Mouse (Mus musculus): Measurements from ENCODE around the gene Erc2. TPM values are rescaled to one million over a fixed set of nuclear protein-coding genes. Genes with fewer than 3 reads are reported as not detected.

Erc2 gene
- polyA plus RNA-seq, 1 experiment from 2014 or later: 36.0 TPM

DNA sequence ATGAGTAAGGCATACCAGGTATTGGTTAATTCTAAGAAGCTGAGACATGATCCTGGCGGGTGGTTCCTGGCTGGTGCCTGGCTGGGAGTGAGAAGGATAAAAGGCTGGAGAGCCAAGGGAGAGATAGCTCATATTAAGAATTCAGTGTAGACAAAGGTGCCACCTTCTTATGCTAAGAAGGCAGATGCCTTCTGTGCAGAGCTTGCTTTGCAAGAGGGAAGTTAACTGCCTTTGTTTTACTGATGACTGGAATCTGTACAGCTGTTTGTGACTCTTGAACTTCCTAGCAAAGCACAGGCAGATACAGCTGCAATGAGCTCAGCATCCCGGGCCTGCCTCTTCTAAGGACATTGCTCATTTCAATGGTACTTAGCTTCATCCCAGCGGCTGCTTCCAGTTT, 47.7 kb downstream of the Erc2 start:
- no peak for ATAC-seq (ENCODE audit: low FRiP score, low read depth)
- Histone ChIP-seq H3K4me2 (replicated peaks) (no peak overlapping the region), H3K4me1 (no peaks in the 10 kb centered on the region), H3K36me3 (no peaks in the 10 kb centered on the region), H3K4me3 (no peak overlapping the region), H3K9ac (replicated peaks) (no peak overlapping the region), H3K27ac (replicated peaks) (no peak overlapping the region), H3K9me3 (no peaks in the 10 kb centered on the region), H3K27me3 (no peaks in the 10 kb centered on the region)
- WGBS: 78% methylated on average over 3 of the region's 3 CpGs

- no peak overlapping the region for H3K4me2 ChIP-seq (replicated peaks)
- no peaks in the 10 kb centered on the region for H3K4me1 ChIP-seq
- H3K36me3 ChIP-seq: no peaks in the 10 kb centered on the region
- H3K27ac ChIP-seq (replicated peaks): no peak overlapping the region
- no peak overlapping the region for H3K9ac ChIP-seq (replicated peaks)
- no peak for ATAC-seq (ENCODE audit: low FRiP score, low read depth)
- no peak overlapping the region for H3K4me3 ChIP-seq
- no peaks in the 10 kb centered on the region for H3K27me3 ChIP-seq
- no peaks in the 10 kb centered on the region for H3K9me3 ChIP-seq
- 96% methylated on average over 7 of the region's 7 CpGs for WGBS
Measured at GRCm38 (mm10) chr14:27672761-27673160, 50.5 kb downstream of the Erc2 start.

DNA sequence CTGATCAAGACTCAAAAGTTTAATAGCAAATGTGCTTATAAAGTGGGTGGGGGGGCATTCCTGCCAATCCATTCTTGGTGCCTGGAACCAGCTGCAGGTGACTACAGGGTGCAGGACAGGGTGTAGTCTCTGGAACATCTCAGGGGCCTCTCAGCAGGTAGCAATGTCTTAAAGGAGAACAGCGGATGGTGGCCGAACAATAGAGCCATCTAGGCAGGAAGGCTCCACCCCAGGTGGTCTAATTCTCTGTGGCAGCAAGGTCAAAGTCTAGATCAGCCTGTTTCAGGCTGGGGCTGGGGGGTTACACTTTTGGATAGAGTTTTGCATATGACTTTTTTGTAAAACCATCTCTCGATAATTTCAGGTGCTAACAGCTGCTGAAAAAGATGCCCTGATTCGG, 51.9 kb downstream of the Erc2 start:
- no peak overlapping the region for H3K9ac ChIP-seq (replicated peaks)
- H3K36me3 ChIP-seq: no peaks in the 10 kb centered on the region
- 78% methylated on average over 4 of the region's 4 CpGs for WGBS
- ATAC-seq (ENCODE audit: low FRiP score, low read depth): no peak
- H3K4me1 ChIP-seq: no peaks in the 10 kb centered on the region
- no peaks in the 10 kb centered on the region for H3K9me3 ChIP-seq
- no peak overlapping the region for H3K4me3 ChIP-seq
- no peak overlapping the region for H3K4me2 ChIP-seq (replicated peaks)
- no peaks in the 10 kb centered on the region for H3K27me3 ChIP-seq
- no peak overlapping the region for H3K27ac ChIP-seq (replicated peaks)

- H3K27ac ChIP-seq (replicated peaks): no peak overlapping the region
- WGBS: 88% methylated on average over 10 of the region's 10 CpGs
- no peak overlapping the region for H3K4me3 ChIP-seq
- H3K9ac ChIP-seq (replicated peaks): no peak overlapping the region
- no peak for ATAC-seq (ENCODE audit: low FRiP score, low read depth)
- H3K4me2 ChIP-seq (replicated peaks): no peak overlapping the region
- no peaks in the 10 kb centered on the region for H3K9me3 ChIP-seq
- no peaks in the 10 kb centered on the region for H3K36me3 ChIP-seq
- no peaks in the 10 kb centered on the region for H3K4me1 ChIP-seq
- H3K27me3 ChIP-seq: no peaks in the 10 kb centered on the region
Measured at GRCm38 (mm10) chr14:27674561-27674960, 52.3 kb downstream of the Erc2 start.

DNA sequence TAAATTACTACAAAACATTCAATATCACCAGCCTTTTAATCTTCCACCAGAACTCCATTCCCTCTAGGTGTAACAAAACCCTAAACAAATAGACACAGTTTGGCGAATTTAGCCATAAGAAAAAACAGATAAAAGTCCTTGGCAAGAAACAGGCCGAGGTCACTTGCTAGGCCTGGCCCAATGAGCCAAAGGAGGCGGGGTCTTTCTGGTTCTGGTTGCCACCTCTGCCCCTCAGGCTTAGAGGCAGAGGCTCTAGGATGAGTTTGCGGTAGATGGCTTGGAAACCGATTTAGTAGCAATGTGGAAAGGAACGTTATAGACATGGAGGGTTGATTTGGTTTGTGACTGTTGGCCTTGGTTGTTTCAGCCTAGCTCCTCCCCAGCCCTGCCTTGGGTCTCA, 52.8 kb downstream of the Erc2 start:
- H3K9me3 ChIP-seq: no peaks in the 10 kb centered on the region
- H3K4me3 ChIP-seq: no peak overlapping the region
- no peaks in the 10 kb centered on the region for H3K27me3 ChIP-seq
- 91% methylated on average over 6 of the region's 6 CpGs for whole genome bisulfite sequencing
- no peaks in the 10 kb centered on the region for H3K36me3 ChIP-seq
- no peaks in the 10 kb centered on the region for H3K4me1 ChIP-seq
- H3K9ac ChIP-seq (replicated peaks): no peak overlapping the region
- no peak overlapping the region for H3K27ac ChIP-seq (replicated peaks)
- no peak overlapping the region for H3K4me2 ChIP-seq (replicated peaks)
- no peak for ATAC-seq (ENCODE audit: low FRiP score, low read depth)

GRCm38 (mm10) chr14:27682368-27683052, 60.3 kb downstream of the Erc2 start:
- Histone ChIP-seq H3K4me2 (replicated peaks) (no peak overlapping the region), H3K4me1 (no peaks in the 10 kb centered on the region), H3K9ac (replicated peaks) (no peak overlapping the region), H3K4me3 (no peak overlapping the region), H3K27ac (replicated peaks) (no peak overlapping the region), H3K27me3 (no peaks in the 10 kb centered on the region), H3K9me3 (no peaks in the 10 kb centered on the region), H3K36me3 (no peaks in the 10 kb centered on the region)
- ATAC-seq (ENCODE audit: low FRiP score, low read depth): no peak
- WGBS: 79% methylated on average over 3 of the region's 3 CpGs

DNA sequence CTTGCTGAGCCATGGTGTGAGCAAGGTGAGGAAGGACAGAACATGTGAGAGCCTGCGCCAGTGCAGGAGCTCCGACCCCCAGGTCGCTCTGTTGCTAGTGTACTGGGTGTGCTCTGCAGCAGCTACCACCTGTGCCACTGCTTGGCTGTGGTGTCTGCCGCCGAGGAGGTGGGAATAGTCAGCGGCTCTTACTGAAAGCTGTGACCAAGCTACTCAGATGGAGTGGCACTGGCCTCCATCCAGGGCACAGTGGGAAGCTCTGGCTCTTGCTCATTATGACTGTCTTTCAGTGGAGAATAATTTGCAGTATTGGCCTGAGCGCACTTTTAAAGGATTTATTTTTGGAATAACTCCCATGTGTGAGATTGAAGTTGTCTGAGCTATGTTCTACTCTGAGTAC, 73.6 kb downstream of the Erc2 start:
- H3K4me2 ChIP-seq (replicated peaks): no peak overlapping the region
- no peaks in the 10 kb centered on the region for H3K36me3 ChIP-seq
- no peak for ATAC-seq (ENCODE audit: low FRiP score, low read depth)
- H3K27ac ChIP-seq (replicated peaks): no peak overlapping the region
- H3K27me3 ChIP-seq: no peaks in the 10 kb centered on the region
- WGBS: 94% methylated on average over 7 of the region's 7 CpGs
- H3K9me3 ChIP-seq: no peaks in the 10 kb centered on the region
- H3K4me1 ChIP-seq: no peaks in the 10 kb centered on the region
- H3K4me3 ChIP-seq: no peak overlapping the region
- H3K9ac ChIP-seq (replicated peaks): no peak overlapping the region

DNA sequence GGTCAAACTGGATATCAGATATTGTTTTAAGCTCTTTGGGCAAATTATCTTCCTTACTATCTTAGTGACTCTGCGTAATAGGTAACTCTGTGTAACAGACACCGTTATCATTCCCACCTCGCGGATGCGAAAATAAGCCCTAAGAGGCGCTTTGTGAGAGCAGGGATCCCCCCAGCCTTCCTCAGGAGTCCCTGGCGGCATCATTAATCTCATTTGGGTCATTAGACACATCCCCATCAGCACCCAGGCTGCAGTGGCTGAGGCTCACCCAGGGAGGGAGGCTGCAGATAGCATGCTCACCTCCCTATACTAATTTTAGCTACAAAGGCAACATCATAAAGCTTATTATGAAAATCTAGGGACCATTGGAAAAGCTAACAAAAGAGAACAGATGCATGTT, 95.1 kb downstream of the Erc2 start:
- no peak overlapping the region for H3K9ac ChIP-seq (replicated peaks)
- WGBS: 80% methylated on average over 7 of the region's 7 CpGs
- no peaks in the 10 kb centered on the region for H3K27me3 ChIP-seq
- no peaks in the 10 kb centered on the region for H3K4me1 ChIP-seq
- no peak for ATAC-seq (ENCODE audit: low FRiP score, low read depth)
- no peaks in the 10 kb centered on the region for H3K9me3 ChIP-seq
- no peak overlapping the region for H3K4me2 ChIP-seq (replicated peaks)
- no peak overlapping the region for H3K27ac ChIP-seq (replicated peaks)
- H3K4me3 ChIP-seq: no peak overlapping the region
- H3K36me3 ChIP-seq: no peaks in the 10 kb centered on the region

- Histone ChIP-seq H3K27ac (replicated peaks) (no peak overlapping the region), H3K27me3 (no peaks in the 10 kb centered on the region), H3K36me3 (no peaks in the 10 kb centered on the region), H3K9me3 (no peaks in the 10 kb centered on the region), H3K4me1 (no peaks in the 10 kb centered on the region), H3K9ac (replicated peaks) (no peak overlapping the region), H3K4me3 (no peak overlapping the region), H3K4me2 (replicated peaks) (no peak overlapping the region)
- no peak for ATAC-seq (ENCODE audit: low FRiP score, low read depth)
- 80% methylated on average over 4 of the region's 4 CpGs for WGBS
Measured at GRCm38 (mm10) chr14:27719601-27720000, 97.4 kb downstream of the Erc2 start.

DNA sequence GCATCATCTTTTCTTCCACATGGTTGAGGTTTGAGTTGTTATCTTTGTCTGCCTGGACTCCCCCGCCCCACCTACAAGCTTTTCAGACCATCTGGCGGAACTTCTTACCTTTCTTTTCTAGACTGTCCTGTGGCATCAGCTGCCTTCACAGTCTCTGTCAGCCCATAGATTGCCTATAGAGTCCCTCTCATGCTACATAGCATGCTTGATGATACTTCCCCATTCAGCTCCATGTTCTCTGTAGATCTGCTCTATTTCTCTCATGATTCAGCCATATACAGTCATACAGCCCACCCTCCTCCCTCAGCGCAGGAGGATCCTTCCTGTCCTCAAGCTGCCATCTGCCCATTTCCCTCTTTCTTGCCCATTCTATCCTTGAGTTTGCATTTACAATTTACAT, 98.7 kb downstream of the Erc2 start:
- no peak for ATAC-seq (ENCODE audit: low FRiP score, low read depth)
- no peak overlapping the region for H3K4me2 ChIP-seq (replicated peaks)
- no peaks in the 10 kb centered on the region for H3K27me3 ChIP-seq
- H3K36me3 ChIP-seq: no peaks in the 10 kb centered on the region
- 87% methylated on average over 3 of the region's 3 CpGs for WGBS
- H3K9ac ChIP-seq (replicated peaks): no peak overlapping the region
- H3K27ac ChIP-seq (replicated peaks): no peak overlapping the region
- no peaks in the 10 kb centered on the region for H3K4me1 ChIP-seq
- no peaks in the 10 kb centered on the region for H3K9me3 ChIP-seq
- H3K4me3 ChIP-seq: no peak overlapping the region

GRCm38 (mm10) chr14:27721759-27722158, 99.5 kb downstream of the Erc2 start:
- 82% methylated on average over 3 of the region's 3 CpGs for WGBS

DNA sequence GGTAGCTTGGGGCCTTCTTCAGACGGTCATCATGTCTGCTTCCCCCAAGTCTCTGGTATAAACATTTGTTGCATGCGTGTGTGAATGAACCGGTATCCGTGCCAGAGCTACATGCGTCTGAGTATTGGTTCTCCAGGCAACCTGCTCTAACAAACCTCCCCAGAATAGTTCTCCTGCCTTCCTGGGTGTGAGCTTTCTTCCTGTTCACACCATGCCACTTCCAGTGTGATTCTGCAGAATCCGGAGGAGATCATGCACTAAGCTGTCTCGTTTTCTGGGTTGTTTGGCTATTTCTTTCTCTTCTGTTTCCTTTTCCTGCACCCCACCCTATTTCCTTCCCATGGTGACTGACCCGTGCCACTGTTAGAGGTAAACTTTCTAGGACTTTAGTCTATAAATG, 105.3 kb downstream of the Erc2 start:
- Histone ChIP-seq H3K27me3 (no peaks in the 10 kb centered on the region), H3K4me1 (peaks cover 7% of the 10 kb centered on the region; the same call in 1 of the 2 replicates), H3K4me3 (no peak overlapping the region), H3K4me2 (replicated peaks) (no peak overlapping the region), H3K9ac (replicated peaks) (no peak overlapping the region), H3K27ac (replicated peaks) (no peak overlapping the region), H3K36me3 (no peaks in the 10 kb centered on the region), H3K9me3 (no peaks in the 10 kb centered on the region)
- ATAC-seq (ENCODE audit: low FRiP score, low read depth): no peak
- WGBS: 86% methylated on average over 8 of the region's 8 CpGs

More at GRCm38 (mm10) chr14:27721759-27722158, 99.5 kb downstream of the Erc2 start:
- Histone ChIP-seq H3K9ac (replicated peaks) (no peak overlapping the region), H3K9me3 (no peaks in the 10 kb centered on the region), H3K4me1 (no peaks in the 10 kb centered on the region), H3K27ac (replicated peaks) (no peak overlapping the region), H3K27me3 (no peaks in the 10 kb centered on the region), H3K36me3 (no peaks in the 10 kb centered on the region), H3K4me3 (no peak overlapping the region), H3K4me2 (replicated peaks) (no peak overlapping the region)
- ATAC-seq (ENCODE audit: low FRiP score, low read depth): no peak

DNA sequence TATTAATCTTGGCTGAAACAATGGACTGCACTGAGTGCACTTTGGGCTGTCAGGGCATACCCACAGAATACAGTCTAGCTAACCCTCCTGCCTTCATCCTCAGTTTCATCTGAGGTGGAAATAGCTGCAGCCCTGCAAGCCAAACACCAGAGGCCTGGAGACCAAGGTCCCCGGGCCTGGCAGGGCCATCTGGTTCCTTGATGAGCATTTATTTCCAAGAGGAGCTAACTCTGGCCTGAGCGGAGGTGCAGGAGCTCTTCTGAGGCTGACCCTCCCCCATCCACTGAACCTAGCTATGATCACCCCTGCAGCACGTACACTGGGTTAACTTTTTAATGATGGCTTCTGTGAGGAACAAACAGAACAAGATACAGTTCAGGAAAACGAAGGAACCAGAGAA, 108.9 kb downstream of the Erc2 start:
- Histone ChIP-seq H3K9me3 (no peaks in the 10 kb centered on the region), H3K4me2 (replicated peaks) (no peak overlapping the region), H3K4me3 (no peak overlapping the region), H3K27me3 (no peaks in the 10 kb centered on the region), H3K27ac (replicated peaks) (no peak overlapping the region), H3K9ac (replicated peaks) (no peak overlapping the region), H3K4me1 (peaks cover 19% of the 10 kb centered on the region; the same call in 1 of the 2 replicates), H3K36me3 (no peaks in the 10 kb centered on the region)
- WGBS: 59% methylated on average over 4 of the region's 4 CpGs
- no peak for ATAC-seq (ENCODE audit: low FRiP score, low read depth)

Data from midbrain, embryonic 12.5 days (tissue).